Mouse (Mus musculus): Measurements from ENCODE around the gene Tarbp1. TPM values are rescaled to one million over a fixed set of nuclear protein-coding genes. Genes with fewer than 3 reads are reported as not detected.

The Tarbp1 gene
- polyA plus RNA-seq, 1 experiment: 3.9 TPM

DNA sequence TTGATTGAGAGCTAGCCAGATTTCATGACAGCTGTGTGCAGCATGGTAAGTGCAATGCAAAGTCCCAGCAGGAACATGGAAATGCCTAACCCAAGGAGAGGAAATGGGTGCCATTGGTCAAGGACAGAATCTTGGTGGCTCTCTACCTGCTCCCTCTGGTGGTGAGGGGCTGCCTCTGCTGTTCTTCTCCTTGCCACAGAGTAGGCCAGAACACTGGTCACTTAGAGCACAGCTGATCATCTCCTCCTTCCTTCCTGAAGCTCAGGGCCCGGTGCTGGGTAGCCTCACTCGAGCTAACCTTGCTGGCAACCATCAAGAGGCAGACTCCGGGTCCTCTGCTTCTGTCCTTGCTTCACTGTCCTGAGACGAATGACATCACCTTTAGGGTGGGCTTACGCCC lies 92.1 kb downstream of the Tarbp1 start:
- H3K36me3 ChIP-seq (ENCODE audit: control insufficient read depth, insufficient read depth, low read length): no peaks in the 10 kb centered on the region
- H3K4me1 ChIP-seq (ENCODE audit: control insufficient read depth, insufficient read depth, insufficient read length): no peaks in the 10 kb centered on the region
- no peak for DNase-seq (ENCODE audit: low read depth in 1 of 2, low spot score in 2 of 2)
- 66% methylated on average over 5 of the region's 5 CpGs for WGBS
- no peak overlapping the region for H3K27ac ChIP-seq (ENCODE audit: insufficient read depth, low read length)
- no peak overlapping the region for H3K4me3 ChIP-seq (ENCODE audit: extremely low read depth, insufficient read depth, insufficient read length)
- H3K27me3 ChIP-seq (ENCODE audit: control insufficient read depth, insufficient read depth, low read length): no peaks in the 10 kb centered on the region
- TF ChIP-seq CTCF (IDR thresholded peaks at IDR 0.05; ENCODE audit: extremely low read depth, insufficient read depth, insufficient read length, insufficient replicate concordance) (no peak), POLR2A (IDR thresholded peaks at IDR 0.05; ENCODE audit: low read depth, low read length) (no peak)

DNA sequence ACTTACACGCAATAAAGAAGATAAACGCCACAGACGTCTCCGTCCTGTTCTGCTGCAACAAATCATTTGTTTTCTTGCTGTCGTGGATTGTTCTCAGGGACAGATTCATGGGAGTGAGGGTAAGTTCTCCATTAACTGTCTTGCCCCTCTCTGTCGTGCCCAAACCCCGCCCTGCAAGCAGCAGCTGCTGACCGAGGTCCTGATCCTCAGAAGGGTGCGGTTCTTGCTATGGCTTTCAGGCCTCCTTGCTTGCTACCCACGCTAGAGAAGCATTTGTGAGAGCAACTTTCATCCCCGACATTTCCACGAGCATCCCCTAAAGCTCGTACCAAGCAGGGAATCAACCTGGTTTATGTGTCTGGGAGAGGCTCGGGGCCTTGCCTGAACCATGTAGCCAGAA lies 92.6 kb downstream of the Tarbp1 start:
- DNase-seq (ENCODE audit: low read depth in 1 of 2, low spot score in 2 of 2): no peak
- Histone ChIP-seq H3K36me3 (ENCODE audit: control insufficient read depth, insufficient read depth, low read length) (no peaks in the 10 kb centered on the region), H3K4me3 (ENCODE audit: extremely low read depth, insufficient read depth, insufficient read length) (no peak overlapping the region), H3K27ac (ENCODE audit: insufficient read depth, low read length) (no peak overlapping the region), H3K4me1 (ENCODE audit: control insufficient read depth, insufficient read depth, insufficient read length) (no peaks in the 10 kb centered on the region), H3K27me3 (ENCODE audit: control insufficient read depth, insufficient read depth, low read length) (no peaks in the 10 kb centered on the region)
- TF ChIP-seq CTCF (IDR thresholded peaks at IDR 0.05; ENCODE audit: extremely low read depth, insufficient read depth, insufficient read length, insufficient replicate concordance): no peak
- no peak for TF ChIP-seq POLR2A (IDR thresholded peaks at IDR 0.05; ENCODE audit: low read depth, low read length)
- WGBS: 46% methylated on average over 14 of the region's 14 CpGs

DNA sequence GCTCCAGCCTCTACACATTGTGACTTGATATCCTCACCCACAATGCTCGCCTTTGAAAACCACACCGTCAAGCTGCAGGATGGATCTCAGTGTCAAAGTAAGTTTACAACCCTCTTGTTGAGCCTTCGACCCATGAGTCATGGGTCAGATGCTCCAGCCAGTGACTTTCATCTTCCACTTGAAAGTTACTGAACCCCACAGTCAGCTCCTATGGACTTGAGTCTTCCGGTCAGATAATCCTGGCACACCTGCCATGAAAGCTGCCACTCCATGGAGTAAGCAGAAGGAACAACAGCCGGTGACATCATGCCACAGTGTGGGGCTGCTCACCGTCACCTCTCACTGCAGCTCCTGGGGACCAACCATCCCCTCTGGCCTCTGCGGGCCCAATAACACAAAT lies 93.6 kb downstream of the Tarbp1 start:
- TF ChIP-seq CTCF (IDR thresholded peaks at IDR 0.05; ENCODE audit: extremely low read depth, insufficient read depth, insufficient read length, insufficient replicate concordance): no peak
- TF ChIP-seq POLR2A (IDR thresholded peaks at IDR 0.05; ENCODE audit: low read depth, low read length): no peak
- Histone ChIP-seq H3K4me3 (ENCODE audit: extremely low read depth, insufficient read depth, insufficient read length) (no peak overlapping the region), H3K27ac (ENCODE audit: insufficient read depth, low read length) (no peak overlapping the region), H3K36me3 (ENCODE audit: control insufficient read depth, insufficient read depth, low read length) (no peaks in the 10 kb centered on the region), H3K27me3 (ENCODE audit: control insufficient read depth, insufficient read depth, low read length) (no peaks in the 10 kb centered on the region), H3K4me1 (ENCODE audit: control insufficient read depth, insufficient read depth, insufficient read length) (no peaks in the 10 kb centered on the region)
- DNase-seq (ENCODE audit: low read depth in 1 of 2, low spot score in 2 of 2): no peak
- 85% methylated on average over 7 of the region's 7 CpGs for WGBS

DNA sequence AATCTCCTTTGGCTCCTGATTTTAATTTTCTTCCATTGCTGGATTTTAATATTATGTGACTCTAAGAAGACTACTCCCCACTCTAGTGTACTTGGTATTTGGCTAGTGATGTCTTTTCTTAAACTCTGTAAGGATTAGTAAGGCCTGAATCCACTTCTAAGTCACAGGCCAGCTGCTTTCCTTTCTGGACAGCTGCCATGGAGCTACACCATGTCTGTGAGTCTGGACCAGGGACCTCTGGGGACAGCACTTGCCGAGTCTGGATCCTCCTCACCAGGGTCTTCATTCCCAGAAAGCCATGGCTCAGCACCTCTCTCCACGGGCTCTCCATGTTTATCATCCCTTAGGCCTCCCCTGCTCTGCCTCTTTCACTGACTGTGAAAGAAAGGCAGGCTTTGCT lies 94.7 kb downstream of the Tarbp1 start:
- 65% methylated on average over 2 of the region's 2 CpGs for WGBS
- no peak for TF ChIP-seq POLR2A (IDR thresholded peaks at IDR 0.05; ENCODE audit: low read depth, low read length)
- no peak for TF ChIP-seq CTCF (IDR thresholded peaks at IDR 0.05; ENCODE audit: extremely low read depth, insufficient read depth, insufficient read length, insufficient replicate concordance)
- DNase-seq (ENCODE audit: low read depth in 1 of 2, low spot score in 2 of 2): no peak
- no peak overlapping the region for H3K4me3 ChIP-seq (ENCODE audit: extremely low read depth, insufficient read depth, insufficient read length)
- H3K4me1 ChIP-seq (ENCODE audit: control insufficient read depth, insufficient read depth, insufficient read length): no peaks in the 10 kb centered on the region
- no peaks in the 10 kb centered on the region for H3K36me3 ChIP-seq (ENCODE audit: control insufficient read depth, insufficient read depth, low read length)
- H3K27ac ChIP-seq (ENCODE audit: insufficient read depth, low read length): no peak overlapping the region
- no peaks in the 10 kb centered on the region for H3K27me3 ChIP-seq (ENCODE audit: control insufficient read depth, insufficient read depth, low read length)

DNA sequence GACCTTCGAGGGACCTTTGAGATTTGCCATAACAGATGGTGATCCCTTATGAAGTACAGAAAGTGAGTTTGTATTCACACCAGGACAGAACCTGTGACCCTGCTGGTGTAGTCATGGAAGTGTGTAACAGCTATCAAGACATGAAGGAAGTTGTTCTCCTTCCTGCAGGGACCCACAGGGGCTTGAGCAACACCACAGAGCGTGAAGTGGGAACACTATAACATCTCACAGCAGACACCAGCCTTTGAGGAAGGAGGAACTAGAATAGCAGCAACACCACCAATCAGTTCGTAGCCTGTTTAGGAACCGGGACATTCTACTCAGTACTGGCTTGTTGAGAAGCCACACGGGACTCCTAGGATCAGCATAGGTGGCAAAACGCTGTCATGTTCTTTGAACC lies 95.3 kb downstream of the Tarbp1 start:
- Histone ChIP-seq H3K27me3 (ENCODE audit: control insufficient read depth, insufficient read depth, low read length) (no peaks in the 10 kb centered on the region), H3K27ac (ENCODE audit: insufficient read depth, low read length) (no peak overlapping the region), H3K36me3 (ENCODE audit: control insufficient read depth, insufficient read depth, low read length) (no peaks in the 10 kb centered on the region), H3K4me1 (ENCODE audit: control insufficient read depth, insufficient read depth, insufficient read length) (no peaks in the 10 kb centered on the region), H3K4me3 (ENCODE audit: extremely low read depth, insufficient read depth, insufficient read length) (no peak overlapping the region)
- TF ChIP-seq POLR2A (IDR thresholded peaks at IDR 0.05; ENCODE audit: low read depth, low read length) (no peak), CTCF (IDR thresholded peaks at IDR 0.05; ENCODE audit: extremely low read depth, insufficient read depth, insufficient read length, insufficient replicate concordance) (no peak)
- WGBS: 54% methylated on average over 6 of the region's 6 CpGs
- no peak for DNase-seq (ENCODE audit: low read depth in 1 of 2, low spot score in 2 of 2)

Other genes with a start within 250 kb of the Tarbp1 start
- gene Slc35f3, start 176.5 kb downstream of the Tarbp1 start, polyA plus RNA-seq (2012; rRNA removed): 0.04 TPM in 1 of 2 replicates, not detected in the other
- 25.6 and 43.0 TPM in 2 replicates for gene Coa6, start 52.5 kb downstream of the Tarbp1 start, polyA plus RNA-seq (2012; rRNA removed)
- 49.6 and 83.0 TPM in 2 replicates for gene Irf2bp2, start 118.9 kb upstream of the Tarbp1 start, polyA plus RNA-seq (2012; rRNA removed)